Mouse (Mus musculus): Measurements from ENCODE around the gene Mrpl16. TPM values are rescaled to one million over a fixed set of nuclear protein-coding genes. Genes with fewer than 3 reads are reported as not detected.

The Mrpl16 gene
- polyA plus RNA-seq, 1 experiment from 2014 or later: 78.5 TPM

DNA sequence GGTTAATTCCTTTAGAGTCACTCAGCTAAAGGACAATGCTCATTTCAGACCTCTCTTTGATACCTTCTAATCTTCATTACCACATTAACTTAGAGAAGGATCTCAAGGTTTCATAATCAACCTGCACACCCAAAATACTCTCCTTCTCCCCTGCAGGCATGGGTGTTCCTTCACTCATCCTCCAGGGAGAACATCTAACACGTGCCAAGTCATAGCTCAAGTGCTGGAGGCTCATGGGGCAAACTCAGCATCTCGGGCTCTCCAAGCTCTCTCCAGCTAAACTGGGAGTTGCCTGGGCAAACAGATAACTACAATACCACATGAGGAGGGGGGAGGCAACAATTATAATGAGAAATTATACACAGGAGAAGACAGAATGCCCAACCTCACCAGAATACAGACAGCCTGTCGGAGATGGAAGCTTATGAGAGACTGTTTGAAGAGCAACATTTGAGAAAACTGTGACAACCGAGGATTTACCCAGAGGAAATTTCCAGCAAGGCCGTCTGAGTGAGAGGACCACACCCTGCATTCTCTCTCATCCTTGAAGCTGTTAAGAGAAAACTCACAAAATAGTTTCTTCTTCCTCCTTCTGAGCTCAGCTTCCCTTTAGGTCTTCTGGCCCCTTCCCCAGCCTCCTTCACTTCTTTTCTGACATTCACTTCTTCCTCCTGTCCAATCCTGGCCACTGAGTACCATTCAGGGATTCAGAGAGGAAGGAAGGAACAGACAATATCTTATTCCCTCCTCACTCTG, 40.0 kb downstream of the Mrpl16 start:
- H3K36me3 ChIP-seq (ENCODE audit: control insufficient read depth, insufficient read depth, low read length): no peaks in the 10 kb centered on the region
- H3K4me2 ChIP-seq: no peak overlapping the region
- no peak overlapping the region for H3K4me3 ChIP-seq (ENCODE audit: low read depth, low read length)
- no peaks in the 10 kb centered on the region for H3K9me3 ChIP-seq (replicated peaks; ENCODE audit: control insufficient read depth, low read length)
- no peaks in the 10 kb centered on the region for H3K27me3 ChIP-seq (ENCODE audit: control insufficient read depth, insufficient read depth, low read length)
- H3K4me1 ChIP-seq (ENCODE audit: control insufficient read depth, insufficient read depth, low read length): no peaks in the 10 kb centered on the region; the same call in 1 of the 2 replicates
- 62% methylated on average over 5 of the region's 5 CpGs for WGBS (ENCODE audit: insufficient replicate concordance)
- no peak for ATAC-seq (replicated peaks; ENCODE audit: insufficient number of reproducible peaks, low FRiP score, low TSS enrichment)
- no peak overlapping the region for H3K9ac ChIP-seq (ENCODE audit: low read depth, low read length)
- H3K27ac ChIP-seq (ENCODE audit: low read depth, low read length): no peak overlapping the region

DNA sequence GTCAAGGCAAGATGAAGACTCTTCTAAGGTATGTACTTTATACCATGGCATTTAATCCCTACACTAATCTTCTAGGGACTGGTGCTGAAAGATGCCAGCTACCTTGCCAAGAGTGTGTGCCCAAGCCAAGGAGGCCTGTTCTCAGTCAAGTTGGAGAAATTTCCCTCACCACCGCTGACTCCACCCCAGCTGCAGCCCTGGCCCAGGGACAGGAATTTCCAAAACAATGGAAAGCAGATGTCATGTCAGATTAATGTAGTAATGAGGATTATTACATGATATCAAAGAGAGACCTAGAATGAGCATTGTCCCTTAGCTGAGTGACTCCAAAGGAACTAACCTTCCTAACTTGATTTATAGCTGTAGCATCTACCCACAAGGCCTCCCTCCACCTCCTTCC, 40.7 kb downstream of the Mrpl16 start:
- no peaks in the 10 kb centered on the region for H3K36me3 ChIP-seq (ENCODE audit: control insufficient read depth, insufficient read depth, low read length)
- H3K27me3 ChIP-seq (ENCODE audit: control insufficient read depth, insufficient read depth, low read length): no peaks in the 10 kb centered on the region
- H3K9ac ChIP-seq (ENCODE audit: low read depth, low read length): no peak overlapping the region
- H3K4me3 ChIP-seq (ENCODE audit: low read depth, low read length): no peak overlapping the region
- no peaks in the 10 kb centered on the region; the same call in 1 of the 2 replicates for H3K4me1 ChIP-seq (ENCODE audit: control insufficient read depth, insufficient read depth, low read length)
- H3K4me2 ChIP-seq: no peak overlapping the region
- 72% methylated on average over 1 of the region's 1 CpGs for WGBS (ENCODE audit: insufficient replicate concordance)
- H3K27ac ChIP-seq (ENCODE audit: low read depth, low read length): no peak overlapping the region
- no peak for ATAC-seq (replicated peaks; ENCODE audit: insufficient number of reproducible peaks, low FRiP score, low TSS enrichment)
- no peaks in the 10 kb centered on the region for H3K9me3 ChIP-seq (replicated peaks; ENCODE audit: control insufficient read depth, low read length)

DNA sequence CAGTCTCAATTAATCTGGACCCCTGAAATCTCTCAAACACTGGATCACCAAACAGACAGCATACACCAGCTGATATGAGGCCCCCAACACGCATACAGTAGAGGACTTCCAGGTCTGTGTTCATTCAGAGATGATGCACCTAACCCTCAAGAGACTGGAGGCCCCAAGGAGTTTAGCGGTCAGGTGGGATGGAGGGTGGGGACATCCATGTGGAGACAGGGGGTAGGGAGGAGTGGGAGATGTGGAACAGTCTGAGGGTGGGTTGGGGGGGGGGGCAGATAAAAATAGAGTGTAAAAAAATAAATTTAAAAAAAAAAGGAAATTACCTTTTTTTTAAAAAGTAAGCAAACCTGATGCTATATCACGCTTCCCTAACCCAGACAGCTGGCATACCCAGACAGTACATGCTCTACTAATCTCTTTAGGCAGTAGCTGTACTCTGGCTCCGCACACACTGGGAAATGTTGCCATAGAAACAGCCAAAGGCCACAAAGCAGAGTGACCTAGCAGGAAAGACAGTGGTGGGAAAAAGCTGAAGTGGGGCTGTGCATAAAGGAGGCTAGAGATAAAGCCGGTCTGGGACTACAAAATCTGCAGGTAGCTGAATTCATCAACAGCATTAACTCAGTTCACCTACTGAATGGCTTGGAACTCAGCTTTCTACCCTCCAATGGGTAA, 41.6 kb downstream of the Mrpl16 start:
- ATAC-seq (replicated peaks; ENCODE audit: insufficient number of reproducible peaks, low FRiP score, low TSS enrichment): peak; percentile 56
- Histone ChIP-seq H3K27ac (ENCODE audit: low read depth, low read length) (no peak overlapping the region), H3K4me1 (ENCODE audit: control insufficient read depth, insufficient read depth, low read length) (no peaks in the 10 kb centered on the region; the same call in 1 of the 2 replicates), H3K27me3 (ENCODE audit: control insufficient read depth, insufficient read depth, low read length) (no peaks in the 10 kb centered on the region), H3K9ac (ENCODE audit: low read depth, low read length) (no peak overlapping the region), H3K4me2 (no peak overlapping the region), H3K9me3 (replicated peaks; ENCODE audit: control insufficient read depth, low read length) (no peaks in the 10 kb centered on the region), H3K4me3 (ENCODE audit: low read depth, low read length) (no peak overlapping the region), H3K36me3 (ENCODE audit: control insufficient read depth, insufficient read depth, low read length) (no peaks in the 10 kb centered on the region)
- WGBS (ENCODE audit: insufficient replicate concordance): 35% methylated on average over 5 of the region's 5 CpGs

DNA sequence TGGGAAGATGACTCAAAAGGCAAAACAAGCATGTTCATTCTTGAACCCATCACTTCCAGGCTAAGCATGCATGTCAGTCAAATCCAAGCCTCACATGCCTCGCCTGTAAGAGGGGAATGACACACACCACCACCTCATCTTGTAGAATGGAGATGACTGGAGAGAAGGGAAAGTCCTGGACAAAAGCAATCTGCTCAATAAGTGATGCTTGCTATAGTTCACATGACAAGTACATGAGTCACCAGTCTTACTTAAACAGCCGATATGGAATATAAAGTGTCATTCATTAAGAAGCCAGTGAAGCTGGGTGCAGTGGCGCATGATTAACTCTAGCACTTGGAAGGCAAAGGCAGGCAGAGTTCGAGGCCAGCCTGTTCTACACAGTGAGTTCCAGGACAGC, 42.9 kb downstream of the Mrpl16 start:
- Histone ChIP-seq H3K4me1 (ENCODE audit: control insufficient read depth, insufficient read depth, low read length) (no peaks in the 10 kb centered on the region; the same call in 1 of the 2 replicates), H3K27me3 (ENCODE audit: control insufficient read depth, insufficient read depth, low read length) (no peaks in the 10 kb centered on the region; the same call in 1 of the 2 replicates), H3K9me3 (replicated peaks; ENCODE audit: control insufficient read depth, low read length) (no peaks in the 10 kb centered on the region), H3K9ac (ENCODE audit: low read depth, low read length) (no peak overlapping the region), H3K36me3 (ENCODE audit: control insufficient read depth, insufficient read depth, low read length) (no peaks in the 10 kb centered on the region), H3K27ac (ENCODE audit: low read depth, low read length) (0 out of 2 replicates have a peak overlapping the region, but pooled peaks have one; percentile 29), H3K4me2 (no peak overlapping the region), H3K4me3 (ENCODE audit: low read depth, low read length) (no peak overlapping the region)
- no peak for ATAC-seq (replicated peaks; ENCODE audit: insufficient number of reproducible peaks, low FRiP score, low TSS enrichment)
- 68% methylated on average over 4 of the region's 4 CpGs for WGBS (ENCODE audit: insufficient replicate concordance)

DNA sequence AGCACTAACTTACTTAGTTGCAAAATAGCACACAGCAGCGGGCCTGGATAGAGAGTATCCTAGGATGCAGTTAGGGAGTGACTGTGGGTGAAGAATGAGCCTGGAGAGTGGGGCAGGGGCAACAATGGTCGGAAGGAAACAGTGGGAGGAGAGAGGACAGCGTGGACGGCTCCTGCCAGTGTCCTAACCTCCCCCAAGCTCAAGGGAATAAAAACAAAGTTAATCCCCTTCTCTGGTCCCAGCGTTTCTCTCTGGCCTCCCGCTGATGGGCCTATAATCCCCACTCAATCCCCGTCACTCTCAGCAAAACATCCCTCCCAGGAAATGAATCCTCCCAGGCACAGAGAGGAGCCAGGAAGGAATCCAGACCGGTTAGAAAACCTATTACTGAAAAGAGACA, 43.5 kb downstream of the Mrpl16 start:
- 15% methylated on average over 8 of the region's 8 CpGs for WGBS (ENCODE audit: insufficient replicate concordance)
- peak overlapping the region; percentile 29; the same call in 1 of the 2 replicates for H3K27ac ChIP-seq (ENCODE audit: low read depth, low read length)

DNA sequence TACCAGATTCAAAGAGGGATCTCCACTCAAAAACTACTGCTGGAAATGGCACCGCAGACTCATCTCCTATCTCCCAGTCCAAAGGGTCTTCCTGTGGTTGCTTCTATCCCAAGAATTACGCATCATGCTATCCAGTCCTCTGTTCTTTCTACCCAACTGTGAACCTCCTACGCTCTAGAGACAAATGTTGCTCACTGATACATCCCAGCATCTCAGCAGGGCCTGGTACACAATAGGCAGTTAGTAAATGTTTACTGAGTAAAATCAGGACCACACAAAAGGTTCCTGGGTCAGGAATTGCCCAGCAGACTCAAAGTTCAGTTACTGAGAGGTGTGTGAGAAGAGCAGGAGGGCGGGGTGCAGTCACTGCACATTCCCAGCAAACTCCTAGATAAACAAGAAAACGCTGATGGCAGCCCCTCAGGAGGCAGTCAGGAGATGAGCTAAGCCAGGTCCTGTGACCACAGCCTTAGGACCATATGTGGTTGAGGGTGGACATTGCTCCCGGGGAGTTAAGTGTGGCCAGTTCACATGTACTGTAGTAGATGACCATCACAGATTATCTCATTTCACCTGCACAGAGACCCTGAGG, 44.6 kb downstream of the Mrpl16 start:
- ATAC-seq (replicated peaks; ENCODE audit: insufficient number of reproducible peaks, low FRiP score, low TSS enrichment): no peak
- no peaks in the 10 kb centered on the region for H3K9me3 ChIP-seq (replicated peaks; ENCODE audit: control insufficient read depth, low read length)
- peaks cover 3% of the 10 kb centered on the region; the same call in 1 of the 2 replicates for H3K27me3 ChIP-seq (ENCODE audit: control insufficient read depth, insufficient read depth, low read length)
- H3K4me2 ChIP-seq: no peak overlapping the region
- no peak overlapping the region for H3K27ac ChIP-seq (ENCODE audit: low read depth, low read length)
- no peak overlapping the region for H3K4me3 ChIP-seq (ENCODE audit: low read depth, low read length)
- no peaks in the 10 kb centered on the region for H3K36me3 ChIP-seq (ENCODE audit: control insufficient read depth, insufficient read depth, low read length)
- no peaks in the 10 kb centered on the region; the same call in 1 of the 2 replicates for H3K4me1 ChIP-seq (ENCODE audit: control insufficient read depth, insufficient read depth, low read length)
- H3K9ac ChIP-seq (ENCODE audit: low read depth, low read length): no peak overlapping the region
- 62% methylated on average over 6 of the region's 6 CpGs for WGBS (ENCODE audit: insufficient replicate concordance)

More for the DNA sequence above, 43.5 kb downstream of the Mrpl16 start:
- Histone ChIP-seq H3K9ac (ENCODE audit: low read depth, low read length) (0 out of 2 replicates have a peak overlapping the region, but pooled peaks have one; percentile 16), H3K9me3 (replicated peaks; ENCODE audit: control insufficient read depth, low read length) (no peaks in the 10 kb centered on the region), H3K4me3 (ENCODE audit: low read depth, low read length) (no peak overlapping the region), H3K4me1 (ENCODE audit: control insufficient read depth, insufficient read depth, low read length) (no peaks in the 10 kb centered on the region; the same call in 1 of the 2 replicates), H3K4me2 (peak overlapping the region; percentile 23; the same call in 1 of the 2 replicates), H3K27me3 (ENCODE audit: control insufficient read depth, insufficient read depth, low read length) (peaks cover 3% of the 10 kb centered on the region; the same call in 1 of the 2 replicates), H3K36me3 (ENCODE audit: control insufficient read depth, insufficient read depth, low read length) (no peaks in the 10 kb centered on the region)
- no peak for ATAC-seq (replicated peaks; ENCODE audit: insufficient number of reproducible peaks, low FRiP score, low TSS enrichment)

DNA sequence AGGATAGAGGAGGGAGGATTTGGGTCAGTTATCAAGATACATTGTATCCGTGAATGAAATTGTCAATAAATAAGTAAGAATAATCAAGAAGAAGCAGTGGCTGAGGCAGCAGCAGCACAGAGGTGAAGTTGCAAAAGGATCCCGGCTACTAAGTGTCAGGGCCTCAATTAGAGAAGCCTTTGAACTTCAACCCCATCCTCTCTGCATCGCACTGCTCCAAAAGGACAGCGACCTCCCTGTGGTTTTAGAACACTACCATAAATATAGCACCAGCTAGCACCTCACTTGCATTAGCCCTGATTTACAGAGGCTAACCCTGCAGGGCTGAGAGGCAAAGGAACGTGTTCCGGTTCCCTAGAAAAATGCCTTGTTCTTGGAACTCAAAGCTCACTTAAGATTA, 46.5 kb downstream of the Mrpl16 start:
- Histone ChIP-seq H3K4me2 (no peak overlapping the region), H3K9ac (ENCODE audit: low read depth, low read length) (no peak overlapping the region), H3K36me3 (ENCODE audit: control insufficient read depth, insufficient read depth, low read length) (no peaks in the 10 kb centered on the region), H3K27ac (ENCODE audit: low read depth, low read length) (no peak overlapping the region), H3K4me1 (ENCODE audit: control insufficient read depth, insufficient read depth, low read length) (no peaks in the 10 kb centered on the region; the same call in 1 of the 2 replicates), H3K9me3 (replicated peaks; ENCODE audit: control insufficient read depth, low read length) (no peaks in the 10 kb centered on the region), H3K27me3 (ENCODE audit: control insufficient read depth, insufficient read depth, low read length) (peaks cover 3% of the 10 kb centered on the region; the same call in 1 of the 2 replicates), H3K4me3 (ENCODE audit: low read depth, low read length) (no peak overlapping the region)
- WGBS (ENCODE audit: insufficient replicate concordance): 34% methylated on average over 6 of the region's 6 CpGs
- ATAC-seq (replicated peaks; ENCODE audit: insufficient number of reproducible peaks, low FRiP score, low TSS enrichment): no peak

DNA sequence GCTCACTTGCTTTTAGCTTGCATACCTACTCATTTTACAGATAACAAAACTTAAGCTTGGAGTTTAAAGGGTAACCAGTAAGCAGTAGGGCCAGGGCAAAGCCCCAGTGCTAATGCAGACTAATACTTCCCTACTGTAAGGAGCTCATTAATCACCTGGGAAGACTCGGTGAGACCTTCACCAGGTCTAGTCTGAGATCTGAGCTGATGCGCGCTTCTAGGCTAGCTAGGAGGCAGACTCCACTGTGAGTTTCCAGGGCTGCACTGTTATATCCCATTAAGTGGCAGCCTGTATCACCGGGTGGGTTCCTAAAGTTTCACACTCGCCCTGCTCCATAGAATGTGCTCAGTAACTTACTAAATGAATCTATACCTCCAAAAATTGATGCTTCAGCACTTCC, 47.4 kb downstream of the Mrpl16 start:
- ATAC-seq (replicated peaks; ENCODE audit: insufficient number of reproducible peaks, low FRiP score, low TSS enrichment): no peak
- 18% methylated on average over 5 of the region's 5 CpGs for WGBS (ENCODE audit: insufficient replicate concordance)
- no peak overlapping the region for H3K9ac ChIP-seq (ENCODE audit: low read depth, low read length)
- H3K4me2 ChIP-seq: peak overlapping the region; percentile 97
- no peaks in the 10 kb centered on the region for H3K9me3 ChIP-seq (replicated peaks; ENCODE audit: control insufficient read depth, low read length)
- H3K4me1 ChIP-seq (ENCODE audit: control insufficient read depth, insufficient read depth, low read length): no peaks in the 10 kb centered on the region; the same call in 1 of the 2 replicates
- H3K36me3 ChIP-seq (ENCODE audit: control insufficient read depth, insufficient read depth, low read length): no peaks in the 10 kb centered on the region
- no peak overlapping the region for H3K27ac ChIP-seq (ENCODE audit: low read depth, low read length)
- H3K27me3 ChIP-seq (ENCODE audit: control insufficient read depth, insufficient read depth, low read length): peaks cover 3% of the 10 kb centered on the region; the same call in 1 of the 2 replicates
- peak overlapping the region; percentile 69; the same call in 1 of the 2 replicates for H3K4me3 ChIP-seq (ENCODE audit: low read depth, low read length)

All from heart, embryonic 11.5 days (tissue).